Mouse (Mus musculus) effector memory CD4-positive, alpha-beta T cell, adult 7 months (primary cell): Measurements from ENCODE around the gene Cfap100. TPM values are rescaled to one million over a fixed set of nuclear protein-coding genes. Genes with fewer than 3 reads are reported as not detected.

Experiments
- polyA plus RNA-seq: library from polyadenylated mRNA; unstranded; fragments of 100-300 nt; shearing (Covaris generic); gene quantifications from one replicate; pipeline ENCODE4 v1.2.1, GENCODE M21; 2017

Cfap100 gene
- 0.24 TPM for polyA plus RNA-seq

DNA sequence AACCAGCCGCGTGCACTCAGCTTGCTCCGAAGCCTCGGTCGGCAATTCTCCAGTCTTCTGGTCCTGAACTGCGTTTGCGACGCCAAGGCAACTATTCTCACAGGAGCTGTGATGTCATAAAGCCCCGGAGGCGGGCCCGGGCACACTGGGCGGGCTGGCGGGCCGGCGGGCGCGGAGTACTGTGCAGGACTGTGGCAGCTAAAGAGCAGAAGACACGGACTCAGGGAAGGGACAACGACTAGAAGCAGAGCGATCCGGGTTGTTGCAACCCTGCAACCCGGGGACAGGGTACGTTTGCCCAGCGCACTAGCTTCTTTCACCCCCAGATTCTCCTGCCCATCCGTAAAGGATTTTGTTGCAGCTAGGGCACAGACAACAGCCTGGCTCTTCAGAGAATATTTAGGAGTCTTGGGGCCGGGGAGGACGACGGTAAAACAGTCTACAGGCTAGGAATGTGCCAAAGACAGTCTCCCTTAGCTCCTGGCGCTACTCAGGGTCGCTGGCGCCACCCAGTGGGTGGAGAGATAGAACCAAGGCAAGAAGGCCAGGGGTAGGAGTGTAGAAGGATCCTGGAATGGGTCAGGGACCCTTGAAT, at the start of gene Cfap100:
Gene Cfap100 (minus strand): TSS at position 418 of the 595 bp plus-strand sequence.

GRCm38 (mm10) chr6:90462181-90462706, 33.6 kb upstream of the Cfap100 start, which contains the start of gene Klf15:
Gene Klf15, plus strand, starts transcription at chr6:90462576.

GRCm38 (mm10) chr6:90368976-90369724, 59.4 kb downstream of the Cfap100 start, which contains the start of gene Zxdc:
Gene Zxdc, plus strand, starts transcription at chr6:90369492.

Other genes with a start within 250 kb of the Cfap100 start
- not detected for gene V1ra8, start 226.0 kb downstream of the Cfap100 start, polyA plus RNA-seq
- gene Vmn1r53, start 204.4 kb downstream of the Cfap100 start, polyA plus RNA-seq: not detected
- not detected for gene Vmn1r54, start 182.5 kb downstream of the Cfap100 start, polyA plus RNA-seq
- not detected for gene BC048671, start 127.6 kb downstream of the Cfap100 start, polyA plus RNA-seq
- gene Chst13, start 103.6 kb downstream of the Cfap100 start, polyA plus RNA-seq: not detected
- not detected for gene Uroc1, start 95.5 kb downstream of the Cfap100 start, polyA plus RNA-seq
- gene Zxdc, start 59.3 kb downstream of the Cfap100 start, polyA plus RNA-seq: 31.0 TPM
- gene Klf15, start 33.8 kb upstream of the Cfap100 start, polyA plus RNA-seq: not detected
- 1.3 TPM for gene Aldh1l1, start 57.6 kb upstream of the Cfap100 start, polyA plus RNA-seq
- gene Slc41a3, start 175.9 kb upstream of the Cfap100 start, polyA plus RNA-seq: 2.0 TPM